Mouse (Mus musculus): Measurements from ENCODE around the gene Nelfe.
"Not testable (repeated sequence)": the region's sequence is repeated elsewhere in the genome, so short reads cannot be mapped to it uniquely, and the experiment has no call there.

Gene Nelfe

GRCm38 (mm10) chr17:34894074-34894597 is 43.9 kb downstream of the Nelfe start:
- DNase-seq = peak; percentile 91

GRCm38 (mm10) chr17:34894801-34895530 is 44.8 kb downstream of the Nelfe start:
- DNase-seq = peak; percentile 69

GRCm38 (mm10) chr17:34895724-34896123 is 45.5 kb downstream of the Nelfe start:
- peak; percentile 37 for DNase-seq

GRCm38 (mm10) chr17:34896366-34896765 is 46.2 kb downstream of the Nelfe start:
- no peak for DNase-seq

GRCm38 (mm10) chr17:34897373-34898159 is 47.4 kb downstream of the Nelfe start:
- DNase-seq = peak; percentile 52

GRCm38 (mm10) chr17:34898160-34898586 is 48.0 kb downstream of the Nelfe start, which contains the start of the genes C2 and Ehmt2:
Gene C2 (minus strand): TSS chr17:34898265.
Gene Ehmt2 (plus strand): TSS chr17:34898469.
- DNase-seq = peak; percentile 79

GRCm38 (mm10) chr17:34898706-34899052 is 48.5 kb downstream of the Nelfe start:
- no peak for DNase-seq

- DNase-seq = peak; percentile 49
Measured at GRCm38 (mm10) chr17:34899053-34899889, 49.1 kb downstream of the Nelfe start.

GRCm38 (mm10) chr17:34899890-34900243 is 49.7 kb downstream of the Nelfe start:
- no peak for DNase-seq

- DNase-seq = not testable (repeated sequence)
Measured at GRCm38 (mm10) chr17:34900826-34901225, 50.6 kb downstream of the Nelfe start.

GRCm38 (mm10) chr17:34901948-34902347 is 51.8 kb downstream of the Nelfe start:
- not testable (repeated sequence) for DNase-seq

- DNase-seq = no peak
Measured at GRCm38 (mm10) chr17:34902895-34903294, 52.7 kb downstream of the Nelfe start.
